Mouse (Mus musculus): ENCODE measurements around the gene Olfr984. TPM values are rescaled to one million over a fixed set of nuclear protein-coding genes. Genes with fewer than 3 reads are reported as not detected.

Olfr984 gene
- total RNA-seq (2014; rRNA removed), result not detected in 2 replicates
- polyA plus RNA-seq (2015; fragmentation: Nextera tagmentation; extraction: Ambion mirVana), result not detected in 2 replicates

DNA sequence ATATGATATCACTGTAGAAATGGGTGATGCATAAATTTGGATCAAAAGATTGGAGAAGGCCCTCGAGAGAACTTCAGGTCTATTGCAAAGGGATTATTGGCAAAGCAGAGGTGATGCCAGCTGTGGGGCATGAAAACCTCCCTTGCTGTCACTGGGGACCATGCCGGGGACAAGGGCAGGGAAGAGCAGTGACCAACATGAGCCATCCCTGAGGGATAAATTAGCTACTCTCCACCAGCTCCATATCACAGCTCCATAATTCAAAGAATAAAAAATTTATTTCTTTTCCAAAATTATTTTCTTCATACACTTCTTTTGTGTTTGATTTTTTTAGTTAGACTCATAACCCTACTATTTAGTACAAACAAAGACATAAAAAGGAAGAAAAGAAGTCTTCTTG, at the start of gene Olfr984:
Olfr984 (minus strand) TSS at position 101 of the 400 bp plus-strand sequence.
- DNase-seq, result no peak
- 83% methylated on average over 2 of the region's 2 CpGs for WGBS
- H3K36me3 ChIP-seq (ENCODE audit: insufficient read depth), result no peaks in the 10 kb centered on the region
- no peak within 1 kb of the TSS for H3K27ac ChIP-seq (ENCODE audit: low read depth, low read length)
- no peak within 1 kb of the TSS for H3K9ac ChIP-seq
- no peak for TF ChIP-seq CTCF (IDR thresholded peaks at IDR 0.05; ENCODE audit: low read depth)
- no peak for ATAC-seq
- H3K4me1 ChIP-seq (ENCODE audit: insufficient read depth), result no peaks in the 10 kb centered on the region
- no peaks in the 10 kb centered on the region for H3K27me3 ChIP-seq (ENCODE audit: insufficient read depth, low read length)
- H3K9me3 ChIP-seq (ENCODE audit: low read length), result no peaks in the 10 kb centered on the region
- no peak within 1 kb of the TSS for H3K4me3 ChIP-seq (ENCODE audit: low read depth, low read length)
- no peak within 1 kb of the TSS for H3K4me2 ChIP-seq (ENCODE audit: low read depth)

- WGBS, result 67% methylated on average over 4 of the region's 4 CpGs
- DNase-seq, result no peak
- Histone ChIP-seq H3K27me3 (ENCODE audit: insufficient read depth, low read length) (no peaks in the 10 kb centered on the region), H3K9ac (no peak overlapping the region), H3K9me3 (ENCODE audit: low read length) (no peaks in the 10 kb centered on the region), H3K4me2 (ENCODE audit: low read depth) (no peak overlapping the region), H3K36me3 (ENCODE audit: insufficient read depth) (no peaks in the 10 kb centered on the region), H3K4me3 (ENCODE audit: low read depth, low read length) (no peak overlapping the region), H3K4me1 (ENCODE audit: insufficient read depth) (no peaks in the 10 kb centered on the region), H3K27ac (ENCODE audit: low read depth, low read length) (no peak overlapping the region)
- TF ChIP-seq CTCF (IDR thresholded peaks at IDR 0.05; ENCODE audit: low read depth), result no peak
- no peak for ATAC-seq
Measured at GRCm38 (mm10) chr9:40155118-40155644, 41.2 kb upstream of the Olfr984 start.

- Histone ChIP-seq H3K27me3 (ENCODE audit: insufficient read depth, low read length) (no peaks in the 10 kb centered on the region), H3K4me3 (ENCODE audit: low read depth, low read length) (no peak overlapping the region), H3K9ac (no peak overlapping the region), H3K4me2 (ENCODE audit: low read depth) (no peak overlapping the region), H3K36me3 (ENCODE audit: insufficient read depth) (no peaks in the 10 kb centered on the region), H3K9me3 (ENCODE audit: low read length) (no peaks in the 10 kb centered on the region), H3K27ac (ENCODE audit: low read depth, low read length) (no peak overlapping the region), H3K4me1 (ENCODE audit: insufficient read depth) (no peaks in the 10 kb centered on the region)
- DNase-seq (no peak), ATAC-seq (no peak)
- TF ChIP-seq CTCF (IDR thresholded peaks at IDR 0.05; ENCODE audit: low read depth), result no peak
- 39% methylated on average over 1 of the region's 1 CpGs for WGBS
Measured at GRCm38 (mm10) chr9:40141544-40141943, 27.5 kb upstream of the Olfr984 start.

DNA sequence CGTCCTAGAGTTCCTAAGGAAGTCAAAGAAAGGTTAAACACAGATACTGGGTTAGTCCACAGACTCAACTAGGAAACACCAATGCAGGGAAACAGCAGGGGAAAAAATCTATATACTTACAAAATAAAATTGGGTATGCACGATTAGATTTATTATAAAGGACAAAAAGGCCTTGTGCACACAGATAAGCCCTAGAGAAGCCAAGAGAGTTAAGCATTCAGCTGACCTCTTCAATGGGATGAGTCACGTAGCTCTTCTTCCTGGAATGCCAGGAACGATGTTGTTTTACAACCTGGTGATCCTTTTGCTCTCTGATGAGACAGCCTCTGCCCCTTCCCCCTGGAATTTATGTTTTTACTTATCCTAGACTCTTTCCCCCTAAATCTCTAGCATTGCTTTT, 25.5 kb upstream of the Olfr984 start:
- no peak overlapping the region for H3K4me2 ChIP-seq (ENCODE audit: low read depth)
- TF ChIP-seq CTCF (IDR thresholded peaks at IDR 0.05; ENCODE audit: low read depth), result no peak
- H3K4me1 ChIP-seq (ENCODE audit: insufficient read depth), result no peaks in the 10 kb centered on the region
- H3K4me3 ChIP-seq (ENCODE audit: low read depth, low read length), result no peak overlapping the region
- no peaks in the 10 kb centered on the region for H3K36me3 ChIP-seq (ENCODE audit: insufficient read depth)
- WGBS, result 84% methylated on average over 4 of the region's 4 CpGs
- no peak overlapping the region for H3K9ac ChIP-seq
- no peak overlapping the region for H3K27ac ChIP-seq (ENCODE audit: low read depth, low read length)
- ATAC-seq (no peak), DNase-seq (no peak)
- no peaks in the 10 kb centered on the region for H3K9me3 ChIP-seq (ENCODE audit: low read length)
- H3K27me3 ChIP-seq (ENCODE audit: insufficient read depth, low read length), result no peaks in the 10 kb centered on the region

- no peaks in the 10 kb centered on the region for H3K27me3 ChIP-seq (ENCODE audit: insufficient read depth, low read length)
- WGBS, result 86% methylated on average over 6 of the region's 6 CpGs
- H3K4me1 ChIP-seq (ENCODE audit: insufficient read depth), result no peaks in the 10 kb centered on the region
- no peak overlapping the region for H3K4me3 ChIP-seq (ENCODE audit: low read depth, low read length)
- TF ChIP-seq CTCF (IDR thresholded peaks at IDR 0.05; ENCODE audit: low read depth), result no peak
- H3K4me2 ChIP-seq (ENCODE audit: low read depth), result no peak overlapping the region
- H3K9me3 ChIP-seq (ENCODE audit: low read length), result no peaks in the 10 kb centered on the region
- no peak overlapping the region for H3K27ac ChIP-seq (ENCODE audit: low read depth, low read length)
- H3K36me3 ChIP-seq (ENCODE audit: insufficient read depth), result no peaks in the 10 kb centered on the region
- no peak for DNase-seq
- no peak overlapping the region for H3K9ac ChIP-seq
- ATAC-seq, result no peak
Measured at GRCm38 (mm10) chr9:40136987-40137688, 23.1 kb upstream of the Olfr984 start.

DNA sequence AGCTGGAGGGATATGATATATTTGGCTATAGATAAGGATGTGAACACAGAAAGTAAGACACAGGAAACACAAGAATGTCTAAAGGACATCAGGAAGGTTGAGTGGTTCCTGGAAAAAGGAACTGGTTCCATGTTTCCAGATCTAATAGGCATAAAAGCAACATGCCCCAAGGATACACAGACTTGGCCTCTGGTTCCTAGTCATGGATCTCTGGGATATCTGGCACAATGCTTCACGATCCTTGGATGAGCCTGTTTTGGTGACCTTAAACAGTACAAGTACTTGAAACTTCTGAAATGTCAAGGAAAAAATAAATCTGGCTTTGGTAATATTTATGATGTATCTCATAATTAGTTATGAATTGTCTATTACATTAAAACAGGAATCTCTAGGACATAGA, 16.6 kb upstream of the Olfr984 start:
- no peak overlapping the region for H3K9ac ChIP-seq
- H3K4me1 ChIP-seq (ENCODE audit: insufficient read depth), result no peaks in the 10 kb centered on the region
- H3K36me3 ChIP-seq (ENCODE audit: insufficient read depth), result no peaks in the 10 kb centered on the region
- H3K27me3 ChIP-seq (ENCODE audit: insufficient read depth, low read length), result no peaks in the 10 kb centered on the region
- H3K4me3 ChIP-seq (ENCODE audit: low read depth, low read length), result no peak overlapping the region
- no peak overlapping the region for H3K4me2 ChIP-seq (ENCODE audit: low read depth)
- H3K9me3 ChIP-seq (ENCODE audit: low read length), result no peaks in the 10 kb centered on the region
- no peak for DNase-seq
- H3K27ac ChIP-seq (ENCODE audit: low read depth, low read length), result no peak overlapping the region
- no peak for TF ChIP-seq CTCF (IDR thresholded peaks at IDR 0.05; ENCODE audit: low read depth)
- no peak for ATAC-seq
- 96% methylated on average over 1 of the region's 1 CpGs for WGBS

GRCm38 (mm10) chr9:40130084-40130483, 16.1 kb upstream of the Olfr984 start, which contains the start of gene Olfr985:
TSS of gene Olfr985 (minus strand) at chr9:40130184.
- Histone ChIP-seq H3K36me3 (ENCODE audit: insufficient read depth) (no peaks in the 10 kb centered on the region), H3K27ac (ENCODE audit: low read depth, low read length) (no peak within 1 kb of the TSS), H3K4me2 (ENCODE audit: low read depth) (no peak within 1 kb of the TSS), H3K9me3 (ENCODE audit: low read length) (no peaks in the 10 kb centered on the region), H3K4me3 (ENCODE audit: low read depth, low read length) (no peak within 1 kb of the TSS), H3K27me3 (ENCODE audit: insufficient read depth, low read length) (no peaks in the 10 kb centered on the region), H3K9ac (no peak within 1 kb of the TSS), H3K4me1 (ENCODE audit: insufficient read depth) (no peaks in the 10 kb centered on the region)
- no peak for TF ChIP-seq CTCF (IDR thresholded peaks at IDR 0.05; ENCODE audit: low read depth)
- no peak for ATAC-seq
- DNase-seq, result no peak
- WGBS, result 89% methylated on average over 1 of the region's 1 CpGs

Measured in forebrain, postnatal 0 days (tissue).